Mouse (Mus musculus) myocyte (in vitro differentiated cells): ENCODE measurements around the gene Bag5. TPM values are rescaled to one million over a fixed set of nuclear protein-coding genes. Genes with fewer than 3 reads are reported as not detected.

ENCODE experiments used
- H3K27me3 ChIP-seq: one replicate; pipeline ENCODE4 v1.6.1; 2011; ENCODE audit not compliant: control insufficient read depth, insufficient read depth, insufficient read length
- H3K36me3 ChIP-seq: one replicate; pipeline ENCODE4 v1.6.1; 2011; ENCODE audit not compliant: control insufficient read depth, insufficient read depth
- H3K4me2 ChIP-seq: one replicate; pipeline ENCODE4 v1.6.1; 2011; ENCODE audit warnings: low read depth, control low read depth
- H3K4me3 ChIP-seq: one replicate; pipeline ENCODE4 v1.5.1; 2011; ENCODE audit warnings: mild to moderate bottlenecking, control low read depth, moderate library complexity
- H3K79me2 ChIP-seq: one replicate; pipeline ENCODE4 v1.6.1; 2011; ENCODE audit not compliant: control insufficient read depth, insufficient read depth
- H3ac ChIP-seq: one replicate; pipeline ENCODE4 v1.6.1; 2011; ENCODE audit not compliant: control insufficient read depth, insufficient read length
- CEBPB ChIP-seq: IDR thresholded peaks from 2 replicates; pipeline ENCODE4 v1.6.1; 2011; ENCODE audit warnings: mild to moderate bottlenecking, moderate library complexity; ENCODE audit not compliant: poor library complexity, insufficient read depth, severe bottlenecking
- E2F4 ChIP-seq: IDR thresholded peaks from one replicate; pipeline ENCODE4 v1.6.1; 2011; ENCODE audit warnings: mild to moderate bottlenecking, control low read depth, moderate library complexity; ENCODE audit not compliant: insufficient read depth
- MAX ChIP-seq: IDR thresholded peaks from one replicate; pipeline ENCODE4 v1.6.1; 2011; ENCODE audit warnings: low read depth, mild to moderate bottlenecking, control low read depth
- MYOD1 ChIP-seq, 3 experiments: IDR thresholded peaks; one replicate each; pipeline ENCODE4 v1.6.1; 2011; ENCODE audit warnings: control low read depth in 2 of 3, low read depth in 2 of 3, mild to moderate bottlenecking in 2 of 3, moderate library complexity in 1 of 3; ENCODE audit not compliant: insufficient read length in 2 of 3, control insufficient read depth in 1 of 3
- MYOG ChIP-seq, 3 experiments: IDR thresholded peaks; one replicate each; pipeline ENCODE4 v1.6.1; 2011; ENCODE audit warnings: control low read depth in 2 of 3, low read depth in 2 of 3, mild to moderate bottlenecking in 2 of 3; ENCODE audit not compliant: insufficient read length in 2 of 3, control insufficient read depth in 1 of 3, insufficient read depth in 1 of 3
- POLR2A ChIP-seq: IDR thresholded peaks from one replicate; pipeline ENCODE4 v1.6.1; 2011; ENCODE audit warnings: low read depth, mild to moderate bottlenecking, control low read depth, moderate library complexity; ENCODE audit not compliant: insufficient read length
- POLR2AphosphoS2 ChIP-seq: IDR thresholded peaks from one replicate; pipeline ENCODE4 v1.6.1; 2011; ENCODE audit warnings: low read depth, control low read depth; ENCODE audit not compliant: insufficient read length
- REST ChIP-seq: IDR thresholded peaks from one replicate; pipeline ENCODE4 v1.6.1; 2011; ENCODE audit warnings: mild to moderate bottlenecking, control low read depth, moderate library complexity; ENCODE audit not compliant: insufficient read depth, insufficient read length
- SRF ChIP-seq: IDR thresholded peaks from one replicate; pipeline ENCODE4 v1.6.1; 2011; ENCODE audit warnings: low read depth; ENCODE audit not compliant: control insufficient read depth, insufficient read length
- TCF3 ChIP-seq: IDR thresholded peaks from one replicate; pipeline ENCODE4 v1.6.1; 2011; ENCODE audit warnings: low read depth, control low read depth; ENCODE audit not compliant: insufficient read length
- USF1 ChIP-seq: IDR thresholded peaks from one replicate; pipeline ENCODE4 v1.6.1; 2011; ENCODE audit warnings: low read depth, mild to moderate bottlenecking, control low read depth, moderate library complexity
- polyA plus RNA-seq: library from polyadenylated mRNA; unstranded; fragments of >200 nt; fragmentation: generic; extraction: Trizol; gene quantifications from one replicate; pipeline ENCODE4 v1.2.1, GENCODE M21; 2012; ENCODE audit warnings: missing spikeins

Gene Bag5
- polyA plus RNA-seq, 1 experiment = 20.3 TPM

DNA sequence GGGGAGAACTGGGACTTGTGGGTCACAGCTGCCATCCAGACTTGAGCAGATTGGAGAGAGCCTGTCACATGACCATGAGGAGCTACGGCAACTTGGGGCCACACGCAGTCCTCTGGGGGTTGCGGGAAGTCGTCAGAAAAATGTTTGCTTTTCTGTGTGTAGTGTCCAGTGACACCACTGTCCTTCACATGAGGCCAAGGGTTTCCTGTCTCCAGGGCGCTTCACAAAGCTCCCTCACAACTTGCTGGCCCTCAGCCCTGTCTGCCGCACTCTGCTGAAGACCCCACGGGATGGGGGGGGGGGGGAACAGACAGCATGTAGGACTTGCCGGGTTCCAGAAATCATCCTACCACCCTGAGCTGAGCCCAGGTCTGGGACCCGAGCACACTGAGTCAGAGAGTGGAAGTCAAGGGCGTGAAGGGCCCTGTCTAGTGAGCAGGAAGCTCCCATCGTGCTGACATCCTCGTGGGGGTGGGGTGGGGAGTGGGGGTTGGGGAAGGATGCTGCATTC, 18.7 kb downstream of the Bag5 start:
- Histone ChIP-seq H3K4me2 (no peak overlapping the region), H3ac (no peak overlapping the region), H3K4me3 (no peak overlapping the region), H3K36me3 (no peaks in the 10 kb centered on the region), H3K79me2 (no peaks in the 10 kb centered on the region), H3K27me3 (no peaks in the 10 kb centered on the region)
- TF ChIP-seq USF1 = no peak
- TF ChIP-seq SRF = no peak
- TF ChIP-seq REST = no peak
- TF ChIP-seq MYOG (IDR thresholded peaks at IDR 0.05; ENCODE audit: control insufficient read depth in 1 of 3, insufficient read depth in 1 of 3, insufficient read length in 2 of 3, low read depth in 2 of 3) = no peak

DNA sequence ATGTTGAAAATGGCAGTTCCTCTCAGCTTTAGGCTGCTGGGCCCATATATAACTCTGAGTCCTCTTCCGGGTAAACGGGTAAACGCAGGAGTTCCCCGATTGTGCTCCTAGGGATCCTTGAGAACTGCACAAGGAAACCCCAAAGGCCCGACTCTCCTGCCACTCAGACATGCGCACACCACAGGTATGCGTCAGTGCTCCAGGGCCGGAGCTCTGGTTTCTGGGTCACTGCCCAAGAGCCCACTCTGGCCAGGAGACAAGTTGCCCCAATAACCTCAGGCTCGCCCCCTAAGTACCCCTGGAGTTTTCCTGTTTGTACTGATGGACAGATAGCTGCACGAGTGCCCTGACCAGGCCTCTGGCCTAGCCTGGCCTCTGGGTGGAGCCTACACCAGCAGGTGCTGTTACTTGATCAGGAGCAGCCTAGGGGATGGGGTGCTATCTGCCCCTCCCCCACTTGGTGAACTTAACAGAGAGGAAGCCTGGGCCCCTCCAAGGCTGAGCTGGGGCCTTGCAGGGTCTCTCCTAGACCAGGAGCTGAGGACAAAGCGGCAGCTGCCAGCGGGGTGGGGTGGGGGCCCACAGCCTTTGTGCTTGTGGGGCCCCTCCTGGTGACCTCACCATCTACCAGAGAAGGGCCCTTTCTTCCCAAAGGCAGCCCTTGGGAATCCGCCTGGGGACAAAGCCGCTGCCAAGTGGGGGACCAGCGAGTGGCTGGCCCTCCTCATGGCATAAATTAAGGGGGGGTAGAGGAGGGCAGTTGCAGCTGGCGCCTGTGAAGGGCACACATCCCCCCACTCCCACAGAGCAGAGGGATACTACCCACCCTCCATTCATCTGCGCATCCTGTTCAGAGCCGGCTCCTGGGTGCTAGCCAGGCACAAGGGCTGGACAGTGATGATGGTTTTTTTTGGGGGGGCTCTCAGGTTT, 19.5 kb downstream of the Bag5 start:
- TF ChIP-seq TCF3 = no peak
- TF ChIP-seq CEBPB = no peak
- TF ChIP-seq MYOD1 (IDR thresholded peaks at IDR 0.05; ENCODE audit: control insufficient read depth in 1 of 3, insufficient read length in 2 of 3, low read depth in 2 of 3) = peak in 1 of 3 experiments; percentile 61
- TF ChIP-seq MYOG (IDR thresholded peaks at IDR 0.05; ENCODE audit: control insufficient read depth in 1 of 3, insufficient read depth in 1 of 3, insufficient read length in 2 of 3, low read depth in 2 of 3) = peak in 2 of 3 experiments; percentile 53 to 56
- TF ChIP-seq SRF = no peak
- Histone ChIP-seq H3K4me2 (no peak overlapping the region), H3K36me3 (no peaks in the 10 kb centered on the region), H3K4me3 (no peak overlapping the region), H3K79me2 (no peaks in the 10 kb centered on the region), H3ac (no peak overlapping the region), H3K27me3 (no peaks in the 10 kb centered on the region)

DNA sequence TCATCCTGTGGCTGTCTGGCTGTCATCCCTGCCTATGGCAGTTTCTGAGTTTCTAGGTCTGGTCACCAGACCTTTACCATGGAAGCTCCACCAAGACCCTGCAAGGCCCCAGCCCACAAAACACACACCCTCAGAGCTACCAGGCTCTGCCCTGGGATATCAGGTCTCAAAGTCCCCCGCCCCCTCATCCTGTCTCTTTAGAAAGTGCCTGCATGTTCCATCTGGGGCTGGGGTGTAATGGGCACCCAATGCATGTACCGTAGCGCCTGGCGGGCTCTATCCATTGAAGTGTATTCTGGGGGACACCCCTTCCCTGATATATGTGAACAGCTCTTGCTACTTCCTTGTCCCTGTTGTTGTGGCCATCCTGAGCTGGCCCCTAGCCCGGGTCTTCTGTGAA, 20.2 kb downstream of the Bag5 start:
- H3K79me2 ChIP-seq = no peaks in the 10 kb centered on the region
- H3K4me2 ChIP-seq = no peak overlapping the region
- no peaks in the 10 kb centered on the region for H3K36me3 ChIP-seq
- no peak for TF ChIP-seq CEBPB
- TF ChIP-seq E2F4 = no peak
- no peak for TF ChIP-seq MYOG (IDR thresholded peaks at IDR 0.05; ENCODE audit: control insufficient read depth in 1 of 3, insufficient read depth in 1 of 3, insufficient read length in 2 of 3, low read depth in 2 of 3)
- TF ChIP-seq TCF3 = no peak
- no peak for TF ChIP-seq REST
- TF ChIP-seq USF1 = no peak
- TF ChIP-seq MAX = no peak
- H3K4me3 ChIP-seq = no peak overlapping the region
- no peaks in the 10 kb centered on the region for H3K27me3 ChIP-seq
- H3ac ChIP-seq = no peak overlapping the region

DNA sequence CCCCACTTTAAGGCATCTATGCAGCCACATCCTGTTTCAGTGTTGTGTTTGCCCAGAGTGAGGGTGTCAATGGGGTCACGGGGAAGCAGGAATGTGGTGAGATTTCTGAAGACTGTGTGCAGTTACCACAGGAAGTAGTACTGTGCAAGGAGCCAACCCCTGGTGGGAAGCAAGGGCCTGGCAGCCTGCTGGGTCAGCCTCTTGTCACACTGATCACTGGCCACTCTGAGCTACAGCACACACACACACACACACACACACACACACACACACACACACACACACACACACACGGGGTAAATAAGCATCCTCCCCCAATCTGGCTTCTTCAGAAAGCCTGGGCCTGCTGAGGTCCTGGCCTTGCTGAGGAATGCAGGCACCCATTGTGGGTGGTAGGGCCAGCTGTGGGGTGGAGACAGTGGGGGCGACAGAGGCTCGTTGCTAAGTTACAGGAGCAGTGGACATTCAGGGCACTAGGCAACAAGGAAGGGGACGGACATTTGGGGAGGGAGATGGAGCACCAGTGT, 21.6 kb downstream of the Bag5 start:
- peak overlapping the region; percentile 14 for H3K4me2 ChIP-seq
- no peak overlapping the region for H3K4me3 ChIP-seq
- H3ac ChIP-seq = no peak overlapping the region
- H3K36me3 ChIP-seq = no peaks in the 10 kb centered on the region
- TF ChIP-seq MYOD1 (IDR thresholded peaks at IDR 0.05; ENCODE audit: control insufficient read depth in 1 of 3, insufficient read length in 2 of 3, low read depth in 2 of 3) = peak in 2 of 3 experiments; percentile 55 to 81
- peak in 2 of 3 experiments; percentile 69 to 86 for TF ChIP-seq MYOG (IDR thresholded peaks at IDR 0.05; ENCODE audit: control insufficient read depth in 1 of 3, insufficient read depth in 1 of 3, insufficient read length in 2 of 3, low read depth in 2 of 3)
- TF ChIP-seq USF1 = no peak
- no peaks in the 10 kb centered on the region for H3K27me3 ChIP-seq
- H3K79me2 ChIP-seq = no peaks in the 10 kb centered on the region

DNA sequence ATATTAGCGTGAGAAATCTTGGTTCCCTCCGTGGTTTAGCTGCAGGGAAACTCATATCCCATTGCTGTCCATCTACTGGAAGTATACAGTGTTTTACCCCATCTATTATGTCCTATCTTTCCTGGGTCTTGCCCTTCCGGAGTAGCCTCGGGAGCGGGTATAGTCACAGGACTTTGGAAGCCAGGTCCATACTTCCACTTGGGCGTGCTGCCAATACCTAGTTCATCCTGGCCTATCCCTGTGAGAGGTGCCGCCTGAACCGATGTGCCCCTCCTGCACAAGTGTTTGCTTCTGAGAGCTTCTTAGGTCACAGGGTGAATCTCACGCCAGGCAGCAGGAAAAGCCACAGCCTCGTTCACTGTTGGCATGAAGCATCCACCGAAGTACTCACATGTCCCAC, 23.6 kb downstream of the Bag5 start:
- Histone ChIP-seq H3K4me3 (no peak overlapping the region), H3K4me2 (no peak overlapping the region), H3K79me2 (no peaks in the 10 kb centered on the region), H3K27me3 (no peaks in the 10 kb centered on the region), H3ac (no peak overlapping the region), H3K36me3 (no peaks in the 10 kb centered on the region)
- TF ChIP-seq MAX = no peak
- TF ChIP-seq POLR2A = no peak
- no peak for TF ChIP-seq SRF
- no peak for TF ChIP-seq MYOG (IDR thresholded peaks at IDR 0.05; ENCODE audit: control insufficient read depth in 1 of 3, insufficient read depth in 1 of 3, insufficient read length in 2 of 3, low read depth in 2 of 3)
- TF ChIP-seq TCF3 = no peak
- TF ChIP-seq CEBPB = no peak
- no peak for TF ChIP-seq REST
- no peak for TF ChIP-seq E2F4
- TF ChIP-seq POLR2AphosphoS2 = no peak
